Mouse (Mus musculus) spleen, adult 2 months (tissue): ENCODE measurements around the gene Vmn1r214. TPM values are rescaled to one million over a fixed set of nuclear protein-coding genes. Genes with fewer than 3 reads are reported as not detected.

Experiments
- DNase-seq, 2 experiments: peaks; one replicate each; pipeline versions ENCODE4 v3.0.0 to v3.0.0-alpha.2; 2012 to 2021; ENCODE audit warnings: low spot score in 2 of 2, low read depth in 1 of 2
- H3K27ac ChIP-seq: fragments of 200-500 bp; 2 replicates; pipeline ENCODE4 v1.5.1; 2012; ENCODE audit warnings: low read length, inconsistent platforms; ENCODE audit not compliant: insufficient read depth
- H3K27me3 ChIP-seq: fragments of 200-500 bp; 2 replicates; pipeline ENCODE4 v1.6.1; 2012; ENCODE audit warnings: mild to moderate bottlenecking, moderate library complexity, low read length, inconsistent platforms; ENCODE audit not compliant: control insufficient read depth, insufficient read depth
- H3K36me3 ChIP-seq: fragments of 200-500 bp; 2 replicates; pipeline ENCODE4 v1.6.1; 2012; ENCODE audit warnings: mild to moderate bottlenecking, low read length, inconsistent platforms; ENCODE audit not compliant: control insufficient read depth, insufficient read depth
- H3K4me1 ChIP-seq: fragments of 200-500 bp; 2 replicates; pipeline ENCODE4 v1.6.1; 2011; ENCODE audit warnings: inconsistent platforms; ENCODE audit not compliant: control insufficient read depth, insufficient read depth, insufficient read length
- H3K4me3 ChIP-seq: fragments of 200-500 bp; 2 replicates; pipeline ENCODE4 v1.5.1; 2011; ENCODE audit warnings: mild to moderate bottlenecking, inconsistent platforms; ENCODE audit not compliant: insufficient read depth, insufficient read length; ENCODE audit errors: extremely low read depth
- CTCF ChIP-seq: fragments of 200-500 bp; IDR thresholded peaks from 2 replicates; pipeline ENCODE4 v1.5.1; 2011; ENCODE audit warnings: mild to moderate bottlenecking, inconsistent platforms; ENCODE audit not compliant: insufficient read depth, insufficient read length, insufficient replicate concordance; ENCODE audit errors: extremely low read depth
- POLR2A ChIP-seq: fragments of 200-500 bp; IDR thresholded peaks from 2 replicates; pipeline ENCODE4 v1.6.1; 2011; ENCODE audit warnings: low read depth, low read length, inconsistent platforms
- WGBS: fragments of 180-500 bp; shearing (Covaris S2); methylation state at CpG from one replicate; pipeline ENCODE4 v1.1.7; 2018; 5-methylcytosine and 5-hydroxymethylcytosine counted together
- polyA plus RNA-seq: library from polyadenylated mRNA; depleted of rRNA; stranded (reverse); fragments of >200 nt; gene quantifications from 2 replicates; pipeline ENCODE4 v1.2.3, GENCODE M21; 2012; rRNA removed

The Vmn1r214 gene
- polyA plus RNA-seq: not detected in 2 replicates

DNA sequence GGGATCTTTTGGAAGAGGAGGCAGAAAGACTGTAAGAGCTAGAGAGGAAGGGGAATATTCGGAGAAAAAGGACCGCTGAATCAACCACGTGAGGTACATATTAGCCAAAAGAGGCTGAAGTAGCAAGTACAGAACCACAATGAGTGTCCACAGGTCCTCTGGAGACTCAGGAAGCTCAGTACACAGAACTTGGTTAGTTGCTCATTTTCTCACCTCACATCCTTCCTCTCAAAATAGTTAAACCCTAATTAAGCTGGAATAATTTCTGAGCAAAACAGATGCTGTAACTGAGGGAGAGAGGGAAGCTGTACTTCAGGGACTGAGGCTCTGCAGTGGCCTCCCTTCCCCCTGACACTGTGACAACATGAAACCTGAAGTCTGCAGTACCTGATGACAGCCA lies at the start of gene Vmn1r214:
TSS of gene Vmn1r214 (plus strand) at position 301 of the 400 bp plus-strand sequence.
- 86% methylated on average over 3 of the region's 3 CpGs for WGBS
- DNase-seq: no peak
- Histone ChIP-seq H3K4me1 (no peaks in the 10 kb centered on the region), H3K27ac (no peak within 1 kb of the TSS), H3K36me3 (no peaks in the 10 kb centered on the region), H3K4me3 (no peak within 1 kb of the TSS), H3K27me3 (no peaks in the 10 kb centered on the region)
- TF ChIP-seq CTCF: no peak
- TF ChIP-seq POLR2A: no peak

GRCm38 (mm10) chr13:22990214-22990891 lies 39.9 kb upstream of the Vmn1r214 start:
- no peak for TF ChIP-seq POLR2A
- TF ChIP-seq CTCF: no peak
- Histone ChIP-seq H3K36me3 (no peaks in the 10 kb centered on the region), H3K4me1 (no peaks in the 10 kb centered on the region), H3K27me3 (no peaks in the 10 kb centered on the region), H3K27ac (no peak overlapping the region), H3K4me3 (no peak overlapping the region)
- no peak for DNase-seq
- WGBS: 81% methylated on average over 11 of the region's 11 CpGs

DNA sequence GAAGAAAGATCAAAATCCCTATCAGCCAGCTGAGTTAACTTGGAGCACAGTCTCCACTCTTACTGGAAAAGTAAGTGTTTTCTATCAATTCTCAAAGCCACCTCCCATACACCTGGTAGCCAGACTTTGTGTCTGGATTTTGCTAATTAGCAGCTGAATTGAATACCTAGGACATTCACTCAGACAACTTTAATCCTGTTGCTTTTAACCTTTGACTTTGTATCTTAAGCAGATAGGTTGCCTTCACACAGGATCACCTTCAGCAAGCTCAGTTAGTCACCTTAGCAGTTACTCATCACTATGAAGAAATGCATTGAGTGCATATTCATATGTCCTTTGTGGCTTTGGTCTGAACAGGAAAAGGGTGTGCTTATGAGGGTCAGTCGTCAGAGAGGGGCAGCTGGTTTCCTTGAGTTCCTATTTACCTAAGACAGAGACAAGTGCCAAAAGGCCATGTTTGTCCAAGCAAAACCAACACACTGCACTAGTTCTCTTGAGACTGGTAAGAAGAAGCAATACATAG lies 38.0 kb upstream of the Vmn1r214 start:
- no peaks in the 10 kb centered on the region for H3K36me3 ChIP-seq
- no peaks in the 10 kb centered on the region for H3K4me1 ChIP-seq
- H3K4me3 ChIP-seq: no peak overlapping the region
- DNase-seq: no peak
- TF ChIP-seq POLR2A: no peak
- TF ChIP-seq CTCF: no peak
- 63% methylated on average over 1 of the region's 1 CpGs for WGBS
- no peak overlapping the region for H3K27ac ChIP-seq
- no peaks in the 10 kb centered on the region for H3K27me3 ChIP-seq

DNA sequence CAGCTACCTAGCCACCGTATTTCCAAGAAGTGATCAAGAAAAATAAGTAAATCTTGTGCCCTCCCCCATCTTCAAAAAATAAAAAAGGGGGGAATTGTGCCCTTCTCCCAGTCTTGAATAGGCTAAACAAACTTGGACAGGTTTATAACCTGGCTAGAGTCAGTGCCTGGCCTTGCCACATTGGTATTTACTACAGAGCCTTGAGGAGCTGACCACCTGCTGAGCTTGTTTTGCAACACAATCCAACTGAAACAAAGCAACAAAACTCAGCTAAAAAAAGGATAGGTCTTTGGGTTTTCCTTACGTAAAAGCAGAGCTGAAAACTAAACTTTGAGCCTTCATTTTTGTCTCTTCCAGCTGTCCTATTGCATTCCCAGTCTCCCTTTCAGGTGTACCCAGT lies 37.5 kb upstream of the Vmn1r214 start:
- no peak overlapping the region for H3K4me3 ChIP-seq

DNA sequence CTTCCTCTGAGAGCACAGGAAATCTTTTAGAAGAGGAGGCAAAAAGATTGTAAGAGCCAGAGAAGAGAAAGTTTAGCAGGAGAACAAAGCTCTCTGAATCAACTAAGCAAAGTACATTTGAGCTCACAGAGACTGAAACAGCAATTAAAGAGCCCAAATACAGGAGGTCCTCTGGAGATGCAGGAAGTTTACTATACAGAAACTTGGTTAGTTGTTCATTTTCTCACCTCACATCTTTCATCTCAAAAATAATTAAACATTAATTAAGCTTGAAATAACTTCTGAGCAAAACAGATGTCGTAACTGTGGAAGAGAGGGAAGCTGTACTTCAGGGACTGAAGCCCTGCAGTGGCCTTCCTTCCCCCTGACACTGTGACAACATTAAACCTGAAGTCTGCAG lies 22.9 kb upstream of the Vmn1r214 start, which contains the start of gene Vmn1r213:
TSS of gene Vmn1r213 (plus strand) at position 301 of the 400 bp plus-strand sequence.
- WGBS: 59% methylated on average over 1 of the region's 1 CpGs
- Histone ChIP-seq H3K36me3 (no peaks in the 10 kb centered on the region), H3K4me1 (no peaks in the 10 kb centered on the region), H3K4me3 (no peak within 1 kb of the TSS), H3K27ac (no peak within 1 kb of the TSS), H3K27me3 (no peaks in the 10 kb centered on the region)
- DNase-seq: no peak
- TF ChIP-seq POLR2A: no peak

More for the DNA sequence above, 37.5 kb upstream of the Vmn1r214 start:
- Histone ChIP-seq H3K36me3 (no peaks in the 10 kb centered on the region), H3K27me3 (no peaks in the 10 kb centered on the region), H3K27ac (no peak overlapping the region), H3K4me1 (no peaks in the 10 kb centered on the region)
- TF ChIP-seq CTCF (no peak), POLR2A (no peak)
- no peak for DNase-seq
- 78% methylated on average over 2 of the region's 2 CpGs for WGBS

GRCm38 (mm10) chr13:23018158-23018557 lies 12.1 kb upstream of the Vmn1r214 start:
- Histone ChIP-seq H3K36me3 (no peaks in the 10 kb centered on the region), H3K27ac (no peak overlapping the region), H3K4me3 (no peak overlapping the region), H3K27me3 (no peaks in the 10 kb centered on the region), H3K4me1 (no peaks in the 10 kb centered on the region)
- TF ChIP-seq CTCF: no peak
- no peak for TF ChIP-seq POLR2A
- no peak for DNase-seq

GRCm38 (mm10) chr13:23024812-23025211 lies 5.4 kb upstream of the Vmn1r214 start:
- no peak overlapping the region for H3K27ac ChIP-seq
- no peak for DNase-seq
- H3K4me1 ChIP-seq: no peaks in the 10 kb centered on the region
- H3K27me3 ChIP-seq: no peaks in the 10 kb centered on the region
- TF ChIP-seq CTCF: no peak
- no peak for TF ChIP-seq POLR2A
- no peaks in the 10 kb centered on the region for H3K36me3 ChIP-seq
- H3K4me3 ChIP-seq: no peak overlapping the region
